Comparison of ENCODE assay signal across 34 mouse cellular contexts in genomic region chr16:55312106-55312505, GRCm38 (mm10). TPM values are rescaled to one million over a fixed set of nuclear protein-coding genes. Genes with fewer than 3 reads are reported as not detected.
"Had no signal": no experiment of that assay in that cellular context is flagged by ENCODE, and none has a peak within 500 bp of the region (broad histone marks: within the 10 kb centered on the region; RNA-seq: fewer than 3 reads in every experiment).

No protein-coding gene starts in this region.

- ATAC-seq: forebrain, embryonic 13.5 days; forebrain, embryonic 14.5 days; forebrain, embryonic 15.5 days; forebrain, embryonic 16.5 days; forebrain, postnatal 0 days had no signal

- H3K9me3 ChIP-seq: embryonic facial prominence, embryonic 13.5 days; embryonic facial prominence, embryonic 15.5 days; forebrain, embryonic 10.5 days; forebrain, embryonic 12.5 days; forebrain, embryonic 13.5 days; forebrain, embryonic 15.5 days had no signal

- H3K4me3 ChIP-seq: embryonic facial prominence, embryonic 13.5 days; embryonic facial prominence, embryonic 15.5 days; erythroblast, embryonic 14.5 days; forebrain, embryonic 10.5 days; forebrain, embryonic 12.5 days; forebrain, embryonic 13.5 days; forebrain, embryonic 15.5 days; gastrocnemius, adult 2 months; heart, adult 2 months had no signal

- H3K27me3 ChIP-seq: embryonic facial prominence, embryonic 13.5 days; embryonic facial prominence, embryonic 15.5 days; forebrain, embryonic 12.5 days; forebrain, embryonic 13.5 days; forebrain, embryonic 15.5 days had no signal

- H3K36me3 ChIP-seq: embryonic facial prominence, embryonic 13.5 days; embryonic facial prominence, embryonic 15.5 days; forebrain, embryonic 10.5 days; forebrain, embryonic 12.5 days; forebrain, embryonic 15.5 days had no signal

- DNase-seq: cerebellum, adult 18-20 months; cerebellum, adult 2 months; cerebellum, adult 8-10 months; cerebellum, adult 9-10 months; cerebellum, adult 9-11 months; cerebellum, postnatal 10 days; cerebellum, postnatal 14 days; cerebellum, postnatal 25 days; cerebellum, postnatal 36 days; embryo, embryonic 11 days; forebrain, postnatal 0 days; gastrocnemius, adult 2 months; gastrocnemius, postnatal 10 days; gastrocnemius, postnatal 14 days; gastrocnemius, postnatal 25 days; gastrocnemius, postnatal 36 days; heart, adult 18-20 months; heart, adult 2 months had no signal

- H3K4me2 ChIP-seq: embryonic facial prominence, embryonic 13.5 days; embryonic facial prominence, embryonic 15.5 days; forebrain, embryonic 12.5 days; forebrain, embryonic 13.5 days; forebrain, embryonic 15.5 days had no signal

- H3K4me1 ChIP-seq: embryonic facial prominence, embryonic 13.5 days; embryonic facial prominence, embryonic 15.5 days; forebrain, embryonic 10.5 days; forebrain, embryonic 12.5 days; forebrain, embryonic 13.5 days; forebrain, embryonic 15.5 days had no signal

- H3K9ac ChIP-seq: embryonic facial prominence, embryonic 13.5 days; embryonic facial prominence, embryonic 15.5 days; forebrain, embryonic 12.5 days; forebrain, embryonic 13.5 days; forebrain, embryonic 15.5 days; forebrain, postnatal 0 days had no signal

- H3K27ac ChIP-seq: embryonic facial prominence, embryonic 13.5 days; embryonic facial prominence, embryonic 15.5 days; forebrain, embryonic 10.5 days; forebrain, embryonic 12.5 days; forebrain, embryonic 13.5 days; forebrain, embryonic 15.5 days; gastrocnemius, adult 2 months; heart, adult 2 months had no signal

RNA-seq across cellular contexts. Expression of gene Zpld1, which starts 14.3 kb away (rescaled TPM):
- total RNA-seq: common myeloid progenitor, adult 5-6 weeks; gastrocnemius, adult 18-20 months; gastrocnemius, adult 2 months; gastrocnemius, adult 8-10 months; gastrocnemius, postnatal 14 days; gastrocnemius, postnatal 25 days; gastrocnemius, postnatal 36 days; gastrocnemius, postnatal 4 days; granulocyte monocyte progenitor cell, adult 5-6 weeks; heart, adult 18-20 months; heart, adult 2 months; heart, adult 8-10 months had no signal
- polyA plus RNA-seq: cerebellum, adult 2 months; erythroblast, embryonic 14.5 days; gonadal fat pad, adult 2 months; heart, adult 2 months had no signal
